Mouse (Mus musculus): Measurements from ENCODE around the gene Samhd1.
"Not testable (repeated sequence)": the region's sequence is repeated elsewhere in the genome, so short reads cannot be mapped to it uniquely, and the experiment has no call there.

The Samhd1 gene
- long read RNA-seq, experiment 1, transcript Samhd1-206 (17 exons, 2,036 nt): major isoform, 11 of 27 reads
- long read RNA-seq, experiment 1, transcript Samhd1-201 (16 exons, 3,926 nt): minor isoform, 6 of 27 reads
- long read RNA-seq, experiment 1, partial matches to known transcripts: 6 of 27 reads
- long read RNA-seq, experiment 1, other reads (novel, unspliced or antisense): 3 of 27 reads
- long read RNA-seq, experiment 2, transcript Samhd1-206 (17 exons, 2,036 nt): major isoform, 8 of 15 reads
- long read RNA-seq, experiment 2, partial matches to known transcripts: 2 of 15 reads
- long read RNA-seq, experiment 2, other reads (novel, unspliced or antisense): 4 of 15 reads

GRCm38 (mm10) chr2:157135014-157135413, at the start of gene Samhd1:
Gene Samhd1, minus strand, starts transcription at chr2:157135265.
- intact Hi-C loops (cut with DNase I): no loop called here

- intact Hi-C loops (cut with DNase I): no loop called here
These were observed 43.1 kb upstream of the Samhd1 start for GRCm38 (mm10) chr2:157178167-157178566.

- intact Hi-C loops (cut with DNase I): no loop called here
These were observed 41.2 kb upstream of the Samhd1 start for GRCm38 (mm10) chr2:157176248-157176647.

GRCm38 (mm10) chr2:157174416-157174815, 39.4 kb upstream of the Samhd1 start:
- intact Hi-C loops (cut with DNase I): no loop called here

- intact Hi-C loops (cut with DNase I): no loop called here
These were observed 38.5 kb upstream of the Samhd1 start for GRCm38 (mm10) chr2:157173555-157173954.

- intact Hi-C loops (cut with DNase I): no loop called here
These were observed 37.9 kb upstream of the Samhd1 start for GRCm38 (mm10) chr2:157172984-157173383.

- intact Hi-C loops (cut with DNase I): no loop called here
These were observed 35.6 kb upstream of the Samhd1 start for GRCm38 (mm10) chr2:157170626-157171025.

GRCm38 (mm10) chr2:157170166-157170565, 35.1 kb upstream of the Samhd1 start:
- intact Hi-C loops (cut with DNase I): no loop called here

GRCm38 (mm10) chr2:157166371-157167080, 31.5 kb upstream of the Samhd1 start:
- intact Hi-C loops (cut with DNase I): no loop called here

GRCm38 (mm10) chr2:157165312-157166224, 30.5 kb upstream of the Samhd1 start:
- intact Hi-C loops (cut with DNase I): not testable (repeated sequence)

GRCm38 (mm10) chr2:157164101-157164500, 29.0 kb upstream of the Samhd1 start:
- intact Hi-C loops (cut with DNase I): no loop called here

- intact Hi-C loops (cut with DNase I): no loop called here
These were observed 21.0 kb upstream of the Samhd1 start for GRCm38 (mm10) chr2:157156079-157156478.

GRCm38 (mm10) chr2:157153235-157153634, 18.2 kb upstream of the Samhd1 start:
- intact Hi-C loops (cut with DNase I): no loop called here

GRCm38 (mm10) chr2:157148417-157148816, 13.4 kb upstream of the Samhd1 start:
- intact Hi-C loops (cut with DNase I): no loop called here

GRCm38 (mm10) chr2:157147397-157148020, 12.4 kb upstream of the Samhd1 start:
- intact Hi-C loops (cut with DNase I): no loop called here

GRCm38 (mm10) chr2:157145173-157145572, 10.1 kb upstream of the Samhd1 start:
- intact Hi-C loops (cut with DNase I): no loop called here

- intact Hi-C loops (cut with DNase I): no loop called here
These were observed 9.1 kb upstream of the Samhd1 start for GRCm38 (mm10) chr2:157144132-157144531.

GRCm38 (mm10) chr2:157141962-157142361, 6.9 kb upstream of the Samhd1 start:
- intact Hi-C loops (cut with DNase I): no loop called here

- intact Hi-C loops (cut with DNase I): no loop called here
These were observed 4.3 kb upstream of the Samhd1 start for GRCm38 (mm10) chr2:157139251-157139802.

GRCm38 (mm10) chr2:157138808-157139207, 3.7 kb upstream of the Samhd1 start:
- intact Hi-C loops (cut with DNase I): no loop called here

All from adrenal gland (tissue).